Mouse (Mus musculus) common myeloid progenitor, adult 5-6 weeks (primary cell): ENCODE measurements around the gene Spopl. TPM values are rescaled to one million over a fixed set of nuclear protein-coding genes. Genes with fewer than 3 reads are reported as not detected.
"Not testable (repeated sequence)": the region's sequence is repeated elsewhere in the genome, so short reads cannot be mapped to it uniquely, and the experiment has no call there.

ENCODE experiments used
- ATAC-seq: replicated peaks from 2 replicates; pipeline ENCODE4 v1.8.0; 2016; ENCODE audit warnings: low read depth, mild to moderate bottlenecking, moderate TSS enrichment, inconsistent platforms; ENCODE audit not compliant: poor library complexity, severe bottlenecking
- total RNA-seq: library from RNA; stranded (forward); fragments of 200-1000, 187-1606 nt; gene quantifications from 2 replicates; pipeline ENCODE4 v1.2.3, GENCODE M21; 2017

The Spopl gene
- 25.2 and 29.0 TPM in 2 replicates for total RNA-seq

- peak; percentile 89 for ATAC-seq
These were observed at the start of gene Spopl for GRCm38 (mm10) chr2:23571302-23572156. TSS of gene Spopl (minus strand) at chr2:23572106.

- ATAC-seq: no peak
These were observed 48.2 kb upstream of the Spopl start for GRCm38 (mm10) chr2:23620128-23620527.

DNA sequence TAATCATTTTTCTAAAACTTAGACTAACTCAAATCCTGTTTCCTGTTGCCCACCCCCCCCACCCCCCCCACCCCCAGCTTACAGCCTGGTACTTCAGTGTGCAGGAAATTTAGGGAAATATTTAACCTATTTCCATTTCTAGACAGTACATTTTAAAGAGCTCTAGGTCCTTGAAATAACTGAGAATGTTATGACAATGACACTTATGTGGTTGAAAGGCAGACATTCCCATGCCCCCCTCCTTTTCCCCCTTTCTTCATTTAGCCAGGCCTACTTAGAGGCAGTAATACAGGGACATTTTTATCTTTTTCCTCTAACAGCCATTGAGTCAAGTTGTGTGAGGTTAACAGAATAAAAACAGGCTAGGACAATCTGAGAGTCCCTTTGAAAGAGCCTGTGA, 46.1 kb upstream of the Spopl start:
- no peak for ATAC-seq

DNA sequence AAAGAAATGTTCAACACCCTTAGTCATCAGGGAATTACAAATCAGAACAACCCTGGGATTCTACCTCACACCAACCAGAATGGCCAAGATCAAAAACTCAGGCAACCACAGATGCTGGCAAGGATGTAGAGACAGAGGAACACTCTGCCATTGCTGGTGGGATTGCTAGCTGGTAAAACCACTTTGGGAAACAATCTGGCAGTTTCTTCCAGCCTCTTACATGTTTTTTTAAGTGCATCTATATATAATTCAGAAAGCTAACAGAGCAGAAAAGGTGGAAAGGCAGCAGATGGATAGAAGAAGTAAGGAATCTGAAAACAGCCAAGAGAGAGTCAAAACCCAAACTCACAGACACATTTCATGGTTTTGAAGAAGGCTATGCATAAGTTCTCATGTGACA, 33.5 kb upstream of the Spopl start:
- no peak for ATAC-seq

GRCm38 (mm10) chr2:23588769-23589168, 16.9 kb upstream of the Spopl start:
- ATAC-seq: 0 out of 2 replicates have a peak, but pooled peaks have one; percentile 22

DNA sequence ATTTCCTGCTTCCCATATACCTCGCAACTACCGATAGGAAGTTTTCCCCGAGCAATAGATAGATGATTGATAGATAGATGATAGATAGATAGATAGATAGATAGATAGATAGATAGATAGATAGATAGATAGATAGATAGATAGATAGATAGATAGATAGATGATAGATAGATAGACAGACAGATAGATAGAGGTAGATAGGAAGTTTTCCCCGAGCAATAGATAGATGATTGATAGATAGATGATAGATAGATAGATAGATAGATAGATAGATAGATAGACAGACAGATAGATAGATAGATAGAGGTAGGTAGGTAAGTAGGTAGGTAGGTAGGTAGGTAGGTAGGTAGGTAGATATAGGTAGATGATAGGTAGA, 239 bp upstream of the Spopl start:
- ATAC-seq: not testable (repeated sequence)

- ATAC-seq: no peak
These were observed 1.3 kb downstream of the Spopl start for GRCm38 (mm10) chr2:23570563-23570962.

DNA sequence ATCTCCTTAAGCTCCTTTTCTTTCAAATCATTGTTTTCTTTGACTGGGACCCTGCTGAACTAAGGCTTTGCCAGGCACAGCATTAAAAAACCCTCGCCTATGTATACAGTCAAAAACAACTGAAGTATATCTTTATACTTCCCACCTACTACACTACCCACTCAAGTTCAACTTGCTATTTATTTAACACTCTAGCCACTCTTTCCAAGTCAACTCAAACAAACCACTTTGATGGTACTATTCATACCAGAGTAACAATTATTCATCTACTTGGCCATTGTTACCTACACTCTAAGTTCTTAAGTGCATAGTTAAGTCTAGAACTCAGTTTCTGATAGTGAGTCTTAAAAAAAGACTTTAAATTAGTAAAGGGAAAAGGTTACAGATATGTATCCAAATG, 3.1 kb downstream of the Spopl start:
- no peak for ATAC-seq

- ATAC-seq: peak; percentile 40; the same call in 1 of the 2 replicates
These were observed 6.7 kb downstream of the Spopl start for GRCm38 (mm10) chr2:23565081-23565801.

DNA sequence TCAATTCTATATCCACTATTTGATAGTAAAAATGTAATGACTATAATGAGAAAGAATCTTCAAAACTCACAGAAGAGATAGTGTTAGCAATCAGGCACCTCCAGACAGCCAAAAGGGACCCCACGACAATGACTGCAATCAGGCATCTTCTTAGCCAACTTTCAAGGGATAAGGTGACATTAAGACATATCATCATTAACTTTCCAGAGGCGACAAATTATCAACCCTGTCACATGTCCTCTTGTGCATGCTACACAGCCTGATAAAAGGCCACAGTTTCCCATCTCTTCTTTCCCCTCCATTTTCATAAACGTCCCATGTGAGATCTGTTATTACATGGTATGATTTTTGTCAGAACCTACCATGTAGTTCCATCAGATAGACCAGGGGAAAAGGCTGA, 9.0 kb downstream of the Spopl start:
- ATAC-seq: peak; percentile 64

DNA sequence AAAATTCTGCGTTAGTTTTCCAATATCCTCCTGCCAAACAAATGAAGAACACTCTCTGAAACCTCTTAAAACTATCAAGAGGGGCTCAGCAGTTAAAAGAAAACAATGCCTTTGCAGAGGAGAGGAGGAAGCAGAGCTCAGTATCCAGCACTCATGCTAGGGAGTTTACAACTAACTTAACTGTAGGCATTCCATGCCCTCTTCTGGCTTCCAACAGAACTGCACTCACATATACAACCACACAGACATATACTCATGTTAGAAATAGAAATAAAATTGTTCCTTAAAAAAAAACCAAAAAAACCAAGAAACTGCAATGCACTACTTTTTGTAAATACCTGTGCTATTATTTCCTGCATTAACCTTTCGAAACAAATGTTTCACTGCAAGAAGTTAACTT, 12.7 kb downstream of the Spopl start:
- no peak for ATAC-seq

DNA sequence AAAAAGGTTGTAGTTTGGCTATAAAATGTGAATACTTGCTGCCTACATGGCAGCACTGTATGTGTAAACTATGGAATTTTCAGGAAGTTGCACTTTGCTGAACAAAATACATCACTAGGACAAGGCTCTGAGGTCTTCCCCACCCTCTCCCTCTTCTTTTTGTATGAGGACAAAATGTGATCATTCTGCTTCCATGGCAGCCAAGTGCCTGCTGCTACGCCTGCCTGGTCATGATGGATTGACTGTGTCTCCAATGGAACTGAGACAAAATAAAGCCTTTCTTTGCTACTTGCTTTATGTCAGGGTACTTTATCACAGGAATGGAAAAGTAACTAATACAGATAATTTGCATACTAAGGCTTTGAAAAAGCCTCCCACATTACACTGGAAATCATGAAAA, 20.7 kb downstream of the Spopl start:
- no peak for ATAC-seq

- ATAC-seq: no peak
These were observed 24.7 kb downstream of the Spopl start for GRCm38 (mm10) chr2:23547220-23547619.

DNA sequence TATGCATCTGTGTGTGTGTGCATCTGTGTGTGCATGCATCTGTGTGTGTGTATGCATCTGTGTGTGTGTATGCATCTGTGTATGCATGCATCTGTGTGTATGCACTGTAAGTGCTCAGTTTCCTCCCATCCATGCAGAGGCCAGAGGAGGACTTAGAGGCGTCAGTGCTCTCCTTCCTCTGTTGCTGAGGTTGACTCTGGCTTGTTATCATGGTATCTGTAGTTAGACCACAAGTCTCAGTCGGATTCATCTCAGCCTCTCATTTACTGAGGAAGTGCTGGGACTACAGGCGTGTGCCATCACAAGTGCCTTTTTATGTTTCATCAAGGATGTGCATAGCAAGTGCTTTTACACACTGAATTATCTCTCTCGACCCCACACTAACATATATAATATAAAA, 31.9 kb downstream of the Spopl start:
- peak; percentile 73 for ATAC-seq

- not testable (repeated sequence) for ATAC-seq
These were observed 44.2 kb downstream of the Spopl start for GRCm38 (mm10) chr2:23527717-23528116.

- ATAC-seq: no peak
These were observed 66.8 kb downstream of the Spopl start for GRCm38 (mm10) chr2:23505141-23505540.

DNA sequence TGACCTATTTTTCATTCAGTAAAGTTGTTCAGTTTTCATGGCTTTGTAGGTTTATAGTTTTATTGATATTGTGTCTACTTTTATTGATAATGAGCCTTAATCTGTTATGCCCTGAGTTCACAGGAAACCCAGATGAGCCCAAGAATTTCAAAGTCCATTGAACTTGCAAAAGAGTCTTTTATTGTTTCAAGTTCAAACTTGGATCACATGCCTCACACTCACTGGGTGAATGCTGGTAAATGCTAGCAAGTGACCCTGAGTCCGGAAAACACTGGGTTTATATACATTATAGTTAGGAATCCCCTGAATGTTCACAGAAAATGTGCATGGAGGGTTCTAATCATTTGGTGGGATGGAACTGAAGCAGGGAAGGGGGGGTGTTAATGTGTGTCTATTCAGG, 90.2 kb downstream of the Spopl start:
- ATAC-seq: no peak

GRCm38 (mm10) chr2:23467471-23467870, 104.4 kb downstream of the Spopl start:
- ATAC-seq: no peak

DNA sequence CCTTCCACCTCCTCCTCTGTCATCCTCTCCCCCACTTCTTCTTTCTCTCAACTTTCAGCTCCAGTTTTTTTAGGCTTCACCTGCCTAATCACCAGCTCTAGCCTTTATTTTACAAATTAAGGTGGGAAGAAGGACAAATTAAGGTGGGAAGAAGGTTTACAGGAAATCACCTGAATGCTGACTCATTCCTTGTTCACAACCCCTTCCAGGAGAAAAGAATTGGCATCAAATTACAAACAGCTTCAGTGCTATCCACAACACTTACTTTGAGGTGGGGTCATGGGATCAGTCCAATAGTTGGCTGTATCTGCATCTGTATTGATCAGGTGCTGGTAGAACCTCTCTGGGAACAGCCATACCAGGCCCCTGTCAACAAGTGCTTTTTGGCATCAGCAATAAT, 114.5 kb downstream of the Spopl start:
- ATAC-seq: no peak
